Mouse (Mus musculus) hindbrain, embryonic 13.5 days (tissue): ENCODE data around the gene Olfr945. TPM values are rescaled to one million over a fixed set of nuclear protein-coding genes. Genes with fewer than 3 reads are reported as not detected.

Source experiments
- ATAC-seq: fragments of 200-750 bp; cut with Nextera tagmentation; 2 replicates; pipeline ENCODE4 v1.8.0; 2017; ENCODE audit warnings: moderate TSS enrichment; ENCODE audit not compliant: low FRiP score
- H3K27ac ChIP-seq: fragments of 300-500 bp; sonication (generic); 2 replicates; pipeline ENCODE4 v1.5.1; 2015; ENCODE audit warnings: inconsistent platforms, mild to moderate bottlenecking, moderate library complexity
- H3K27me3 ChIP-seq: fragments of 300-500 bp; sonication (generic); 2 replicates; pipeline ENCODE4 v1.6.1; 2015; ENCODE audit warnings: mild to moderate bottlenecking, inconsistent platforms
- H3K36me3 ChIP-seq: fragments of 300-500 bp; sonication (generic); 2 replicates; pipeline ENCODE4 v1.6.1; 2015; ENCODE audit warnings: mild to moderate bottlenecking, inconsistent platforms
- H3K4me1 ChIP-seq: fragments of 300-500 bp; sonication (generic); replicated peaks from 2 replicates; pipeline ENCODE4 v1.6.1; 2015; ENCODE audit warnings: inconsistent platforms
- H3K4me2 ChIP-seq: fragments of 300-500 bp; sonication (generic); 2 replicates; pipeline ENCODE4 v1.6.1; 2015; ENCODE audit warnings: inconsistent platforms, mild to moderate bottlenecking, moderate library complexity
- H3K4me3 ChIP-seq: fragments of 300-500 bp; sonication (generic); 2 replicates; pipeline ENCODE4 v1.5.1; 2015; ENCODE audit warnings: mild to moderate bottlenecking, inconsistent platforms
- H3K9ac ChIP-seq: fragments of 300-500 bp; sonication (generic); 2 replicates; pipeline ENCODE4 v1.6.1; 2015; ENCODE audit warnings: mild to moderate bottlenecking, inconsistent platforms
- H3K9me3 ChIP-seq: fragments of 300-500 bp; sonication (generic); 2 replicates; pipeline ENCODE4 v1.6.1; 2016; ENCODE audit warnings: inconsistent platforms
- WGBS: fragments of 180-500 bp; shearing (Covaris S2); methylation state at CpG from one replicate; pipeline ENCODE4 v1.1.7; 2015; 5-methylcytosine and 5-hydroxymethylcytosine counted together
- polyA plus RNA-seq: library from polyadenylated mRNA; unstranded; fragments of >200 nt; fragmentation: Nextera tagmentation; extraction: Ambion mirVana; gene quantifications from 2 replicates; pipeline ENCODE4 v1.2.1, GENCODE M21; 2015

The Olfr945 gene
- not detected in 2 replicates for polyA plus RNA-seq

- Histone ChIP-seq H3K9me3 (no peaks in the 10 kb centered on the region), H3K4me1 (no peaks in the 10 kb centered on the region), H3K9ac (no peak within 1 kb of the TSS), H3K27me3 (no peaks in the 10 kb centered on the region), H3K27ac (no peak within 1 kb of the TSS), H3K4me3 (no peak within 1 kb of the TSS), H3K4me2 (no peak within 1 kb of the TSS), H3K36me3 (no peaks in the 10 kb centered on the region)
- ATAC-seq = no peak
- 92% methylated on average over 3 of the region's 3 CpGs for WGBS
Observed at GRCm38 (mm10) chr9:39276718-39277117, at the start of gene Olfr945. Gene Olfr945 (minus strand): TSS chr9:39276818.

GRCm38 (mm10) chr9:39325945-39326344, 49.3 kb upstream of the Olfr945 start, which contains the start of gene Olfr948:
Gene Olfr948 (minus strand): TSS chr9:39326045.
- H3K4me1 ChIP-seq = no peaks in the 10 kb centered on the region
- H3K9me3 ChIP-seq = no peaks in the 10 kb centered on the region

GRCm38 (mm10) chr9:39287136-39287535, 10.5 kb upstream of the Olfr945 start:
- no peak overlapping the region for H3K27ac ChIP-seq
- no peak overlapping the region for H3K4me2 ChIP-seq
- H3K27me3 ChIP-seq = no peaks in the 10 kb centered on the region
- no peak overlapping the region for H3K9ac ChIP-seq
- H3K36me3 ChIP-seq = no peaks in the 10 kb centered on the region
- H3K4me1 ChIP-seq = no peaks in the 10 kb centered on the region
- H3K9me3 ChIP-seq = no peaks in the 10 kb centered on the region
- WGBS = 89% methylated on average over 2 of the region's 2 CpGs
- no peak overlapping the region for H3K4me3 ChIP-seq
- no peak for ATAC-seq

More at GRCm38 (mm10) chr9:39325945-39326344, 49.3 kb upstream of the Olfr945 start, which contains the start of gene Olfr948:
- Histone ChIP-seq H3K36me3 (no peaks in the 10 kb centered on the region), H3K27me3 (no peaks in the 10 kb centered on the region), H3K4me2 (no peak within 1 kb of the TSS), H3K9ac (no peak within 1 kb of the TSS), H3K4me3 (no peak within 1 kb of the TSS), H3K27ac (no peak within 1 kb of the TSS)
- no peak for ATAC-seq

- no peaks in the 10 kb centered on the region for H3K36me3 ChIP-seq
- no peaks in the 10 kb centered on the region for H3K27me3 ChIP-seq
- no peak within 1 kb of the TSS for H3K4me2 ChIP-seq
- H3K9ac ChIP-seq = no peak within 1 kb of the TSS
- H3K4me3 ChIP-seq = no peak within 1 kb of the TSS
- no peaks in the 10 kb centered on the region for H3K9me3 ChIP-seq
- ATAC-seq = no peak
- no peak within 1 kb of the TSS for H3K27ac ChIP-seq
- 90% methylated on average over 1 of the region's 1 CpGs for WGBS
- H3K4me1 ChIP-seq = no peaks in the 10 kb centered on the region
Observed at GRCm38 (mm10) chr9:39249894-39250293, 26.7 kb downstream of the Olfr945 start, which contains the start of gene Olfr1537. Gene Olfr1537 (minus strand): TSS chr9:39249994.

Other genes starting within 250 kb of the Olfr945 start
- not detected in 2 replicates for gene Olfr937, start 211.9 kb downstream of the Olfr945 start, polyA plus RNA-seq
- gene Olfr938, start 197.9 kb downstream of the Olfr945 start, polyA plus RNA-seq = not detected in 2 replicates
- not detected in 2 replicates for gene Olfr27, start 148.7 kb downstream of the Olfr945 start, polyA plus RNA-seq
- not detected in 2 replicates for gene Olfr943, start 110.5 kb downstream of the Olfr945 start, polyA plus RNA-seq
- gene Olfr944, start 74.9 kb downstream of the Olfr945 start, polyA plus RNA-seq = not detected in 2 replicates
- not detected in 2 replicates for gene Olfr1537, start 26.8 kb downstream of the Olfr945 start, polyA plus RNA-seq
- not detected in 2 replicates for gene Olfr948, start 49.2 kb upstream of the Olfr945 start, polyA plus RNA-seq
- gene Olfr951, start 110.6 kb upstream of the Olfr945 start, polyA plus RNA-seq = not detected in 2 replicates
- not detected in 2 replicates for gene Olfr952, start 150.3 kb upstream of the Olfr945 start, polyA plus RNA-seq
- not detected in 2 replicates for gene Olfr954, start 179.9 kb upstream of the Olfr945 start, polyA plus RNA-seq
- gene Olfr955, start 195.1 kb upstream of the Olfr945 start, polyA plus RNA-seq = not detected in 2 replicates
- gene Olfr44, start 217.2 kb upstream of the Olfr945 start, polyA plus RNA-seq = not detected in 2 replicates
- gene Olfr957, start 239.0 kb upstream of the Olfr945 start, polyA plus RNA-seq = not detected in 2 replicates